Mouse (Mus musculus) stomach, postnatal 0 days (tissue): ENCODE data around the gene Pgap3. TPM values are rescaled to one million over a fixed set of nuclear protein-coding genes. Genes with fewer than 3 reads are reported as not detected.

Experiments used
- ATAC-seq: fragments of 200-750 bp; cut with Nextera tagmentation; 2 replicates; pipeline ENCODE4 v1.8.0; 2017; ENCODE audit not compliant: low FRiP score, low TSS enrichment
- DNase-seq: peaks from one replicate; pipeline ENCODE4 v3.0.0-alpha.2; 2016; ENCODE audit warnings: low spot score
- H3K27ac ChIP-seq: fragments of 300-500 bp; sonication (generic); replicated peaks from 2 replicates; pipeline ENCODE4 v1.5.1; 2014; ENCODE audit warnings: mild to moderate bottlenecking, control low read depth
- H3K27me3 ChIP-seq: fragments of 300-500 bp; sonication (generic); 2 replicates; pipeline ENCODE4 v1.6.1; 2014; ENCODE audit warnings: low read length; ENCODE audit not compliant: control insufficient read depth, insufficient read depth
- H3K36me3 ChIP-seq: fragments of 300-500 bp; sonication (generic); 2 replicates; pipeline ENCODE4 v1.6.1; 2014; ENCODE audit warnings: low read length, mixed read lengths; ENCODE audit not compliant: control insufficient read depth, insufficient read depth
- H3K4me1 ChIP-seq: fragments of 300-500 bp; sonication (generic); replicated peaks from 2 replicates; pipeline ENCODE4 v1.6.1; 2014; ENCODE audit warnings: antibody characterized with exemption; ENCODE audit not compliant: control insufficient read depth, insufficient read depth
- H3K4me2 ChIP-seq: fragments of 300-500 bp; sonication (generic); replicated peaks from 2 replicates; pipeline ENCODE4 v1.6.1; 2014; ENCODE audit warnings: low read depth, mild to moderate bottlenecking, control low read depth, moderate library complexity
- H3K4me3 ChIP-seq: fragments of 300-500 bp; sonication (generic); 2 replicates; pipeline ENCODE4 v1.5.1; 2014; ENCODE audit warnings: low read depth, low read length, control low read depth
- H3K9ac ChIP-seq: fragments of 300-500 bp; sonication (generic); 2 replicates; pipeline ENCODE4 v1.6.1; 2014; ENCODE audit warnings: mild to moderate bottlenecking, low read length, control low read depth, mixed read lengths
- H3K9me3 ChIP-seq: fragments of 300-500 bp; sonication (generic); 2 replicates; pipeline ENCODE4 v1.6.1; 2016; ENCODE audit warnings: low read length; ENCODE audit not compliant: control insufficient read depth
- CTCF ChIP-seq: IDR thresholded peaks from 2 replicates; pipeline ENCODE4 v1.5.1; 2016; ENCODE audit warnings: antibody characterized with exemption, low read depth, mild to moderate bottlenecking, moderate library complexity
- EP300 ChIP-seq: optimal IDR thresholded peaks from 2 replicates; pipeline ENCODE3; 2016; ENCODE audit warnings: antibody characterized with exemption
- WGBS: fragments of 180-500 bp; shearing (Covaris S2); extraction: QIAGEN DNeasy Blood & Tissue Kit; methylation state at CpG from one replicate; pipeline ENCODE4 v1.1.7; 2014; 5-methylcytosine and 5-hydroxymethylcytosine counted together
- polyA plus RNA-seq: library from polyadenylated mRNA; unstranded; fragments of >200 nt; fragmentation: Nextera tagmentation; extraction: Ambion mirVana; gene quantifications from 2 replicates; pipeline ENCODE4 v1.2.1, GENCODE M21; 2015

The Pgap3 gene
- polyA plus RNA-seq, 1 experiment from 2014 or later, result 11.0 TPM

DNA sequence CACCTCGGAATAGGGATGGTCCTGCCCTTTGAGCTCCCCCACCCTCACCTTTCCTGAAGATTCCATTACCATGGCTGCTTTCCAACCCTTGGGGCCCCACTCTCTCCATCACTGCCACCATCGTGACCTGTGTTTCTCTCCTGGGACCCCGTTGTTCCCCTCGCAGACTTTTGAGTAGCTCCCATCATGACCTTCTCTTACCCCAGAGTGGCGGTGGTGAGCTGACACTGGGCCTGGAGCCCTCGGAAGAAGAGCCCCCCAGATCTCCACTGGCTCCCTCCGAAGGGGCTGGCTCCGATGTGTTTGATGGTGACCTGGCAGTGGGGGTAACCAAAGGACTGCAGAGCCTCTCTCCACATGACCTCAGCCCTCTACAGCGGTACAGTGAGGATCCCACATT is 35.4 kb upstream of the Pgap3 start:
- no peak overlapping the region for H3K4me2 ChIP-seq
- H3K9ac ChIP-seq, result no peak overlapping the region
- TF ChIP-seq CTCF (no peak), EP300 (no peak)
- peaks cover 27% of the 10 kb centered on the region for H3K36me3 ChIP-seq
- no peaks in the 10 kb centered on the region for H3K4me1 ChIP-seq
- no peaks in the 10 kb centered on the region for H3K9me3 ChIP-seq
- H3K4me3 ChIP-seq, result no peak overlapping the region
- DNase-seq (no peak), ATAC-seq (no peak)
- H3K27me3 ChIP-seq, result no peaks in the 10 kb centered on the region
- WGBS, result 85% methylated on average over 9 of the region's 9 CpGs
- H3K27ac ChIP-seq, result no peak overlapping the region

- Histone ChIP-seq H3K27ac (no peak overlapping the region), H3K9ac (no peak overlapping the region), H3K4me2 (no peak overlapping the region), H3K27me3 (no peaks in the 10 kb centered on the region), H3K36me3 (peaks cover 36% of the 10 kb centered on the region), H3K4me1 (no peaks in the 10 kb centered on the region), H3K4me3 (no peak overlapping the region), H3K9me3 (no peaks in the 10 kb centered on the region)
- TF ChIP-seq CTCF (no peak), EP300 (no peak)
- WGBS, result 76% methylated on average over 9 of the region's 9 CpGs
- DNase-seq, result no peak
- no peak for ATAC-seq
These were observed 31.6 kb upstream of the Pgap3 start for GRCm38 (mm10) chr11:98431743-98432502.

- H3K9me3 ChIP-seq, result no peaks in the 10 kb centered on the region
- H3K27ac ChIP-seq, result peak overlapping the region; percentile 87
- DNase-seq (peak; percentile 70), ATAC-seq (peak; percentile 75)
- H3K27me3 ChIP-seq, result no peaks in the 10 kb centered on the region
- no peaks in the 10 kb centered on the region for H3K4me1 ChIP-seq
- no peak overlapping the region for H3K4me3 ChIP-seq
- 56% methylated on average over 5 of the region's 5 CpGs for WGBS
- no peak overlapping the region for H3K4me2 ChIP-seq
- H3K36me3 ChIP-seq, result peaks cover 27% of the 10 kb centered on the region
- no peak for TF ChIP-seq EP300
- H3K9ac ChIP-seq, result no peak overlapping the region
These were observed 28.1 kb upstream of the Pgap3 start for GRCm38 (mm10) chr11:98428436-98428835.

DNA sequence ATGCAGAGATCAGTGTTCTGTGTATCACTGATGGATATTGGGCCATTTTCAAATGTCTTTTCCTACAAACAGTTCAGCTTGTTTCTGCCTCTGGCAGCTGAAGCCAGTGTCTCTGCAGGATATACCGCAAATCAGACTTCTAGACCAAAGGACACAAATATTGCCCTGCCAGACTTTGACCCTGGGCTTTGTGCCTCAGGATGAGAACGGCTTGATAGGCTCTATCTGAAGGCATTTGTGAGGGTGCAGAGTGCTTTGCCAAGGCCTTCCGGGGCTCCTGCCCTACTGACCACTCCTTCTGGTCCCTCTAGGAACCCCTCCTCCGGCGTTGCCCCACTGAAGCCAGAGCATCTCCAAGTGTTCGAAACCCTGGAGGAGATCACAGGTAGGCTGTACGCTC is 26.3 kb upstream of the Pgap3 start:
- Histone ChIP-seq H3K9me3 (no peaks in the 10 kb centered on the region), H3K27ac (peak overlapping the region; percentile 87), H3K4me2 (no peak overlapping the region), H3K27me3 (no peaks in the 10 kb centered on the region), H3K4me1 (no peaks in the 10 kb centered on the region), H3K4me3 (no peak overlapping the region), H3K9ac (no peak overlapping the region), H3K36me3 (peaks cover 31% of the 10 kb centered on the region)
- WGBS, result 84% methylated on average over 7 of the region's 7 CpGs
- DNase-seq (peak; percentile 14), ATAC-seq (no peak)
- no peak for TF ChIP-seq CTCF
- no peak for TF ChIP-seq EP300

DNA sequence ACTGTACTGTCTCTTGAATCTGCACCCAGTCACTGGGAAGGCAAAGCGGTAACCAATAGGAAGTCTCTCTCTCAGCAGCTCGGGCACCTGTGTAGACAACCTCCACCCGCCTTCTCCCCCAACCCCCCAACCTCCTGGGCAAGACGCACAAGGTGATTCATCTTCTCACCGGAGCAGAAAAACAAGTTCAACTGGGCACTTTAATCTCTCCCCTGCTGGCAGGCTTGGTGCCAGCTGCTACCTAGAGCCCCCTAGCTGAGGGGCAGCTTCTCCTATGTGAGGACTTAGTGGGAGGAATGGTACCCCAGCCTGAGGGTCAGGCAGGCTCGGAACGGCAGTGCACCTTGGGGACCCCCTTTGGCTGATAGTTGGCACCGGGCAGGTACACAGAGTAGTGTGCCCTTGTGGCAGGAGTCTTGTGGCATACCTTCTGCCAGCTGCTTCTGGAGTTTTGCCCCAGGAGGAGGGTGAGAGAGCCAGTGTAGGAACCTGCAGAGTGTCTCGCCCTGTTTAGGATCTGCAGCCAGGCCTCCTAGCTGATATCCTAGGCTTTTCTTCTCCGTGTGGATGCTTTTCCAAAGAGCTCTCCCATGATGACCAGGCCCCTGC is 18.8 kb upstream of the Pgap3 start:
- peak; percentile 54 for TF ChIP-seq CTCF
- TF ChIP-seq EP300, result peak; percentile 94

DNA sequence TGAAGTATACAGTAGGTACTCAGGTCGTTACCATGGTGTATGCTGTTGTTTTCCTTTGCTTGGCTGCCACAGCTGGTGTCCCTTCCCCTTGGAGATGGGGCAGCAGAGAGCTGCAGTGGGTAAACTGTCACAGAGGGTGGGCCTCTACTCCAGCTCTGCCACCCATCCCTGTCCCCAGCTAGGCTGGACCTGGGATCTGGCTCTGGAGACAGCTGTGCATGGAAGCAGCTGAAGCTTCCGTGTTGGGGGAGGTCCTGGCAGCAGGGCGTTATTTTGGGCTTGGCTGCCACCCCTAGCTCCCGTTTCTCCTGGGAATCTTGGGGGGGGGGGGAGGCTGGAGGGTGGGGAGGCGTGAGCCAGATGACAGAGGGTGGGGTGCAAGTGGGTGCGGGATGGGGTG is 18.0 kb upstream of the Pgap3 start:
- TF ChIP-seq CTCF (no peak), EP300 (no peak)
- Histone ChIP-seq H3K4me3 (no peak overlapping the region), H3K27me3 (no peaks in the 10 kb centered on the region), H3K9me3 (no peaks in the 10 kb centered on the region), H3K4me2 (no peak overlapping the region; the same call in 1 of the 2 replicates), H3K36me3 (peaks cover 13% of the 10 kb centered on the region), H3K27ac (peak overlapping the region; percentile 76), H3K4me1 (0 out of 2 replicates have a peak, but pooled peaks cover 4% of the 10 kb centered on the region), H3K9ac (no peak overlapping the region)
- ATAC-seq (no peak), DNase-seq (no peak)
- WGBS, result 48% methylated on average over 6 of the region's 6 CpGs

More for the DNA sequence above, 18.8 kb upstream of the Pgap3 start:
- H3K9ac ChIP-seq, result peak overlapping the region; percentile 23; the same call in 1 of the 2 replicates
- H3K4me2 ChIP-seq, result no peak overlapping the region
- peaks cover 16% of the 10 kb centered on the region for H3K36me3 ChIP-seq
- ATAC-seq (peak; percentile 68), DNase-seq (peak; percentile 84)
- no peaks in the 10 kb centered on the region for H3K27me3 ChIP-seq
- 0 out of 2 replicates have a peak, but pooled peaks cover 1% of the 10 kb centered on the region for H3K4me1 ChIP-seq
- WGBS, result 47% methylated on average over 10 of the region's 10 CpGs
- no peaks in the 10 kb centered on the region for H3K9me3 ChIP-seq
- peak overlapping the region; percentile 91 for H3K27ac ChIP-seq
- H3K4me3 ChIP-seq, result no peak overlapping the region
